Mouse (Mus musculus): Measurements from ENCODE around the gene Frmd8. TPM values are rescaled to one million over a fixed set of nuclear protein-coding genes. Genes with fewer than 3 reads are reported as not detected.

Frmd8 gene
- 10 to 100 TPM; 11.1 to 12.1 TPM for total RNA-seq (2021)
- long read RNA-seq, experiment 1, full-length matches to known transcripts = 27 of 47 reads
- long read RNA-seq, experiment 1, partial matches to known transcripts = 9 of 47 reads
- long read RNA-seq, experiment 1, other reads (novel, unspliced or antisense) = 11 of 47 reads
- long read RNA-seq, experiment 2, full-length matches to known transcripts = 18 of 29 reads
- long read RNA-seq, experiment 2, partial matches to known transcripts = 4 of 29 reads
- long read RNA-seq, experiment 2, other reads (novel, unspliced or antisense) = 7 of 29 reads

DNA sequence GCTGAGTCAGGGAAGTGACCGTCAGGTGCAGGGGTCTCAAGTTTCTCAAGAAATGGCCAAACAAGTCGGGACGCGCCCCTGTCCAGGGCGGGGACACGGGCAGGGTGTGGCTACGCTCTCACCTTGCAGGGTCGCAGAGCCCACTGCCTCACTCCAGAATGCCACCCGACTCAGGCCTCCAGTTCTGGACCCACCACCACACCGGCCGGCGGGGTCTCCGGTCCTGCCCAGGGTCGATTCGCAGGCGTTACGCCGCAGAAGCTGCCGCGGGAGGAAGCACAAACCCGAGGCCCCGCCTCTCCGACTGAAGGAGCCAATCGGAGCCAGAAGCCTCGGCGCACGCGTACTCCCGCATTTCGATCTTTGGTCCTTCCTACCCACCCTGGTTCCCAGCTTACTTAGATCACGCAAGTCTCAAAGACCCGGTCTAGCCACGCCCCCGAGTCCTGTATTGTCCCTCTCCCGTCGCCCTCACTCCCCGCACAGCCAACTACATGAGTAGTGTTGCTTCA lies at the start of gene Frmd8:
Gene Frmd8, minus strand, starts transcription at position 306 of the 512 bp plus-strand sequence.
- DNase-seq (ENCODE audit: low spot score in 2 of 2) = peak; percentile 93 to 94
- intact Hi-C loops (cut with DNase I) = no loop called here

DNA sequence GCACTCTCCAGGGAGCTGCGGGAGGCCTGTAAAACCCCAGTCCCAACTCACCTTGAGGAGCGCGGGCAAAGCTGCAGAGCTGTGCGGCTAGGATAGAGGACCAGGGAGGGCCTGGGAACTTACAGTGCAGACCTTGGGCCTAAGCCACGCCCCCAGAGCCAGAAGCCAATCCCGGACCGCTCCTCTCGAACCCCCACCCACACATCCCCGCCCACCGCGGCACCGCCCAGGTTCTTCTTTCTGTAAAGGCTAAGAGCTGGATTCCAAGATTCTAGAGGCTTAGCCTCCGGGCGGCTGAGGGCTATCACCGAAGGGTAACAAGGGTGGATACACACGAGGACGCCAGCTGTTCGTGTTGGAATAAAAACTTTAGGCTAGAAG lies 49.6 kb upstream of the Frmd8 start, which contains the start of gene Cdc42ep2:
Gene Cdc42ep2, minus strand, starts transcription at position 104 of the 381 bp plus-strand sequence.
- peak; percentile 90 to 91 for DNase-seq (ENCODE audit: low spot score in 2 of 2)
- intact Hi-C loops (cut with DNase I) = loop anchor here (2.0 to 5.0 kb wide), 2 partner anchors 32 to 93 kb away; partner anchors contain the start of gene Capn1

DNA sequence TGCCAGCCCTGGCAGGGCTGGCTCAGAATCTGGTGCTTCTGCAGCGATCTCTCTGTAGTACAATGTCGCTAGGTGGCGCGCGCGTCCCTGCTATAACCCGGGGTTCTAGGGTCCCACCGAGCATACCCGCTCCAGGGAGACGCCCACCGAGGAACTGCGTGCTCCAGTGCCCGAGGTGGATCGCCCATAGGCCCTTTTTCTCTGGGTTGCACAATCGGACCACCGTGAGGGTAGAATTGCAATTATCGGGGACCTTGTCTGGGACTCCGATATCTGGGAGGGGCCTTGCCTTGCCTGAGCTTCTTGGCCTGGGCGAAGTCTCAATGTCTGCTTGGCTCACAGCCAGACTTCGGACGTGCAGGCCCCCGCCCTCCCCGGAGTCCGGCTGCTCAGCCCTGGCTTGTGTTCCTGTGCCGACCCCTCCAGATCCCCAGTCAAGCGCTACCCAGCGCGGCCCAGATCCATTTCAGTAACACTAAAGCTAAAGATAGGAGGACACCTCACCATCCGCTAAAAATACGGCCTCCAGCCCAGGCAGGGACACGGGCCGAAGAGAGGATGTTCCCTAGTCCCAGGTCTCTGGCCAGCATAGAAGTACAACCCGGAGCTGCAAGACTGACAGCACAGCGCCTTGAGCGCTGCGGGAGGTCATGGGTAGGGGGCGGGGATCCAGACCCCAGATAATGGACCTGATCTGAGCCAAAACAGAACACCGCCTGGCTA lies 49.1 kb upstream of the Frmd8 start:
- peak; percentile 91 to 95 for DNase-seq (ENCODE audit: low spot score in 2 of 2)
- intact Hi-C loops (cut with DNase I) = loop anchor here (2.0 to 5.0 kb wide), 2 partner anchors 33 to 93 kb away; partner anchors contain the start of gene Capn1

DNA sequence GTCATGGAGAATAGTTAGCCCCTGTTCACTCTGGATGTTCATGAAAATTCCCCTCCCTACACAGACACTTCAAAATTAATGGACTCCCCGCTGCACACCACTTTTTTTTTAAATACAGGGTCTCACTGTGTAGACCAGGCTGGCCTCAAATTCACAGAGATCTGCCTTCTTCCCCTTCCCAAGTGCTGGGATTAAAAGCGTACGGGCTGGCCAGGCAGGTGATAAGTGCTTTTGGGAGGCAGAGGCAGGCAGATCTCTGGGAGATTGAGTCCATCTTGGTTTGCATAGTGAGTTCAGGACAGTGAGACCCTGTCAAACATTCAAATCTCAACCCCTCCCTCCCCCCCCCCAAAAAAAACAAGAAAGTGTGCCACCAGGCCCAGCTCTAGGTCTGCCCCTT lies 47.9 kb upstream of the Frmd8 start:
- intact Hi-C loops (cut with DNase I) = loop anchor here (5.0 kb wide), 1 partner anchor 94 kb away; the partner anchor contains the start of gene Capn1
- no peak for DNase-seq (ENCODE audit: low spot score in 2 of 2)

DNA sequence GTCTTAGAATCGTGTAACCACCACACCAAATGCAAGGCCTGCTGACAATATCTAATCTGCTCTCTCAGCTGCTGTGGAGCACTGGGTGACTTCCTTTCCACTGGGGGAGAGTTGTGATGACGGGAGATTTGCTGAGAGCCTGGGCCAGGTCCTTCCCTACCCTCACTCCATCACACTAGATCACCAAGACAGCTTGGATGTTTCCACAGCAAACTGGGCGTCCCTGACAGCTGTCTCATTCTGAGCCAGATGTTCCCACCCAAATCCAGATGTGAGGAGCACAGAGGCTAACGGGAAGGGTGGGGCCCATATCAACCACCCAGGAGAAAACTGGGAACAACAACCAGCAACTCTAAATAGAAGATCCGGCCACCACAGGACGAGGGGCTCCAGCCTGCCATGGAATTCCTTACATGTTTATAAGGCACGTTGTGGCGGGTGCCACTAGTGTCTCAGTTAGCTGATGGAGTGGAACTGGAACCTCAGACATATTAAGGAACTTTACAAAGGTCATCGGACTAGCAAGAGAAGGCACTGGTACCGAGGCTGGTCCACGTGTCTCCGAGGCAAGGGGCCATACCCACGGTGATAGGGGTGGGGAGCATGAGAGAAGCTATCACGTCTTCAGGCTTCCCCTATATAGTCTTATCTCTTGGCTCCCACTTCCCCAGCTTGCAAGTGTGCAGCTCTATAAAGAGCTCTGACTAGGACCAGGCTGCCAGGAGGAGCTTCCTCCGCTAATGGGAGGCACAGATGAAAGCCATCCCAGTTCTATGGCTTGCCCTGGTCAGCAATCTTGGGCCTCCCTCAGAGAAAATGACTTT lies 47.3 kb upstream of the Frmd8 start:
- intact Hi-C loops (cut with DNase I) = loop anchor here (5.0 kb wide), 1 partner anchor 95 kb away; the partner anchor contains the start of gene Capn1
- no peak for DNase-seq (ENCODE audit: low spot score in 2 of 2)

DNA sequence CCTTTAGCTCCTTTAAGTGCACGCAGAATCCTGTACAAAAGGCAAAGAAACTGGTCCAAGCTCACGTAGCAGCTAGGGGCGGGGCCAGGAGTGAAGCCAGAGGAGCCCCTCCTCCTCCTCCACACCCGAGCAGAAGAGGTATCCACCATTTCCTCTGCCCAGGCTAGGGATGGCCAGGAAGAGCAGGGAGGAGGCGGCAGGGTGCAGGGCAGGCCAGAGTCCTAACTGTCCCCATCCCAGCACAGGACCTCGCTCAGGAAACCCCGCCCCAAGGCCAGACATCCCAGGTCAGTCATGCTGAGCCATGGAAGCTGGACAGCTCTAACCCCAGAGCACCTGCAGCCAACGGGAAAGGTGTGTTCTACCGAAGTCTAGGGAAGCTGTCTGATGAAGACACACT lies 46.6 kb upstream of the Frmd8 start:
- intact Hi-C loops (cut with DNase I) = loop anchor here (5.0 kb wide), 1 partner anchor 96 kb away; the partner anchor contains the start of gene Capn1
- DNase-seq (ENCODE audit: low spot score in 2 of 2) = no peak

DNA sequence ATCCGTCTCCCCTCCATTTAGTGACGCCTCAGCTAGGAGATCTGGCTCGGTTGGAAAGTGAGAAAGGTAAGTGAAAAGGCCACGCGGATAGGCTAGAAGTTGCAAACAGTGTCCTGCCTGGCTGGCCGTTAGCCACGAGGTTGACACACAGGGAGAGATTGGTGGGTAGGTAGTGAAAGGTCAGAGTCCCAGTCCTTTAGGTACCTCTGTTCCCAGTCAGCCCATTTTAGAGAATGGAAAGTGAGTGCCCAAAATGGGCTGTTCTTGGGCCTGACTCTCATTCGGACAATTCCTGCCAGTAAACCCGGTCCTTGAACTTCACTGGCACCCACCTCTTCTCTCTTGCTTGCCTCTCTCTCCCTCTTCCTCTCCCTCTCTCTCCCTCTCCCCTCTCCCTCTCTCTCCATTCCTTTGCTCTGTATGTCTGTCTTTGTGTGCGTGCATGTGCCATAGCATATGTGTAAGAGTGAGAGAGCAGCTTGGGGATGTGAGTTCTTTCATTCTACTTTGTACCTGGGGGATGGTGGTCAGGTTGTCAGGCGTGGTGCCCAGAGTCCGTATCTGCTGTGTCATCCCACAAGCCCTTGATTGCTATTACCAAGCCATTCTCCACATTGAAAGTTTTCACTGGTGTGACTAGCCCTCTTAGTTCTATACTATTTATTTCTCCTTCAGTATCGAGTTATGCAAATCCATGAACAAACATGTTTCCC lies 38.1 kb upstream of the Frmd8 start, which contains the start of gene Dpf2:
Gene Dpf2, minus strand, starts transcription at position 4 of the 713 bp plus-strand sequence.
- no peak for DNase-seq (ENCODE audit: low spot score in 2 of 2)
- intact Hi-C loops (cut with DNase I) = no loop called here

DNA sequence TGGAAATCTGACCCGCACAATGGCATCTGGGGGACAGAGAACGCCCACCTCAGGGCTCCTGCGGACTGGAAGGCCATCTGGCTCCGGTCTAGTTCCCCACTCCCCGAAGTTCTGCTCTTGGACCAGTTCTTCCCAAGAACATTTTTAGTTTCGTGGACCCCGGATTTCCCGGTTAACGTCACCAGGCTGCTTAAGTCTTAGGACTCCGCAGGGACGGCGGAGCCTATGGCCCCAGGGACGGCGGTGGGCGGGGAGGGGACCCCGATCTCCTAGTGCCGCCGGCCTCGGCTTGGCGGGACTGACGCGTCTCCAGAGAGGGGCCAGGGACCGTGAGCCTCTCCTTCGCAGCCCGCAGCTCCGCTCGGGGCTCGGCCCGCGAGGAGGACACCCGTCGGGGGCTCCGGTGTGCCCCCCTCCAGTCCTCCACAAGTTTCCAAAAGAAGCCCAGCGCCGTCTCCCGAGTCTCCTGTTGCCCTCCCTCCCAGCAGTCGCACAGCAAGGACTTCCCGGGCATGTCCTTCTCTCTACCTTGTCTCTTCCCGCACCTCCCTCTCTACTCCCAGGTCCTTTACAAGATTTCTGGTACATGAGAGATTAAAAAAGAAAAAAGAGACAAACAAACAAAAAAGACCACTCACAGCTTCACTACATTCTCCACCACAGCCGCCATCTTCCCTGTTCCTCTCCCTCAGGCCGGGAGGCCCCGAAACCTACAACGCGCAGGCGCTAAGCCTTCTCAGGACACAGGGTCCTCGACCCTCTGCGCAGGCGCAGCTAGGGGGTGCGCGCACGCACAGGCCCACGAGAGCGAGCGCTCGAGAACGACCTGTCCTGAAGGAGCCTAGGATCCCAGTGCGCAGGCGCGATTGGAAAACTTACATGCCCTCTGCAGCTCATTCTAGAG lies 37.3 kb upstream of the Frmd8 start:
- DNase-seq (ENCODE audit: low spot score in 2 of 2) = peak; percentile 99 to 100
- intact Hi-C loops (cut with DNase I) = no loop called here

DNA sequence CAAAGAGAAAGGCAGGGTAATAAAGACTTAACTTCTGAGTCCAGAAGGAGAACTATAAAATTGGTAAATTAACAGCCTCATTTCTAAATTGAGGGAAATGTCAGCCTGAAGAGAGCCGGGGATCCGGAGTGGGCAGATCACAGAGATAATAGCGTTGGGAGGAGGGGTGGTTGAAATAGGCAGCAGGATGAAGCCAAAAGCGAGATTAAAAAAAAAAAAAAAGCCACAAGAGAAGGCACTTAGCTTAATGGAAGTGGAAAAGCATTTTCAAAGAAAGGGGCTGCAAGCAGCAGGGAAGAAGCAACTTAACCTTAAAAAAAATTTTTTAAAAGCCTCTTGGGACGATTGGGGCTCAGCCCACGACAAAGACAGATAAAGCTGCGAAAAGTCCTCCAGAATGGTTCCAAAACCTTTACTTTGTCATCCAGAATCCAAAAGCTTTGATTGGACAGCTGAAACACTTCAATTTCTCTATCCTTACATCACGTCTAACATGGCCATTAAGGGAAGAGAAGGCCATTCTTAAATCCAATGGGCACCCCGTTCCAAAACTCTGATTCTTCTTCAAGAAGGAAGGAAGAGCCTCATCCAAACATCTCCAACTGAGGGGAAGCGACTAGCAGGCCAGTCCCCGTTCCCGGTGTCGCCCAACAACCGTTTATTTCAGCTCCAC lies 36.5 kb upstream of the Frmd8 start:
- intact Hi-C loops (cut with DNase I) = loop anchor here (2.0 kb wide), 1 partner anchor 17 kb away; the partner anchor contains the start of gene Tigd3
- peak in 1 of 2 experiments; percentile 34 for DNase-seq (ENCODE audit: low spot score in 2 of 2)

DNA sequence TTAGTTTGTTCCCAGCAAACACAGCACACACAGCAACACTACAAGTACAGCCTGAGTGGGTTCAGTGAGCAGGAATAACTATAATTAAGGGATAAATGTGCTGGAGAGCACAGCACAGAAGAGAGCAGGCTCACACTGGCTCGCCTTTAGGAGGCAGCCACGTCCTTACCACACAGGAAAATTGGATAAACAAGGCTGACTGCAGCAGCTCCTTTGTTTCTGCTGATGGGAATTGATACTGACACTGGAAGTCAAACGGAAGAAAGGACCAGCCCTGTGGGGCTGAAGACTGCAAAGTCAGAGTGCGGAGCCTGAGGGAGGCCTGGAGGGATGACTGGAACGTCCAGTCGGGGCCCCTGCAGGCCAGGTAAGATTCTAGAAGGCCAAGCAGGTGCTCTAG lies 35.1 kb upstream of the Frmd8 start:
- intact Hi-C loops (cut with DNase I) = loop anchor here (2.0 kb wide), 1 partner anchor 15 kb away; the partner anchor contains the start of gene Tigd3
- peak in 1 of 2 experiments; percentile 23 for DNase-seq (ENCODE audit: low spot score in 2 of 2)

DNA sequence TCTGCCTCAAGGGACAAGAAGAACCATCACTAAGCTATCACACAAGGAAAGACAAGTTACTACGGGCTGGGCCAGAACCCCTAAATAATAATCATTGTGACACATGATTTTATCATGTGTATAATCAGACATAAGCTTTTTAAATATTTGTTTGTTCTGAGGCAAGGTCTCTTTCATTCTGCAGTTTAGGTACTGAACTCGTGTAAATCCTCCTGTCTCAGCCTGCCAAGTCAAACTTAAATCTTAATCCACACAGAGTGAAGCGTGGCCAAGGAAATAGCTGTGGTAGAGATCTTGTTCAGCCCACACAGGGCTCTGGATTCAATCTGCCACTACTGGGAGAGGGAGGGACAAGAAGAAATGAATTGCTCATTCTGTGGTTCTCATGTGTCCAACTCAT lies 32.2 kb upstream of the Frmd8 start:
- intact Hi-C loops (cut with DNase I) = no loop called here

DNA sequence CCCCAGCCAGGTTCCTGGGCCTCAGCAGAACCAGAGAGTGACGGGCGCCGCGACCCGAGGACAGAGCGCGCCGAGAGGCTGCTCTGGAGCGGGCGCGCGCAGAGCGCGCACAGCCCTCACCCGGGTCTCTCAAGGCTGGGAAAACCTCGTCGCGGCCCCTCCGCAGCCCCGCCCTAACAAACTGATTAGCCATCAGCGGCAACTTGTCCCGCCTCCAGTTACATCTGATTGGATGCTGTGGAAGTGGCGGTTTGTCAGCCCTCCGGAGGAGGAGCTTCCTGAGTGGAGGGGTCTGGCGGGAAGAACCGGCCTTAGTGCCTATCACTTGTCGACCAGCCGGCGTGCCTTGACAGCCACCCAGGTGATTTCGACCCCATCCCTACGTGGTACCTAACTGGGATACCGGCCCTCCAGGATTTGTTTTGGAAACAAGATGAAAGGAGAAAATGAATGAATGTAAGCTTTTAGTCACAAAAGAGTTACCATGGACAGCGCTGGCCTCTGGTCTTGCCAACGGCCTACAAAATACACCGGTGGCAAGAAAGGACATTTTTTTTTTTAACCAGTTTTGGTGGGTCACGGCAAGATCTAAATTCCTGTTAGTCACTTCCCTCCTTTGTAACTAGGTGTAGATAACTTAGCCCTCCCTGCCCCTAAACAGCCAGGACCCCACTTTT lies 19.1 kb upstream of the Frmd8 start, which contains the start of gene Tigd3:
Gene Tigd3, minus strand, starts transcription at position 148 of the 677 bp plus-strand sequence.
- DNase-seq (ENCODE audit: low spot score in 2 of 2) = peak; percentile 97 to 98
- intact Hi-C loops (cut with DNase I) = loop anchor here (2.0 kb wide), 1 partner anchor 17 kb away; no protein-coding TSS in a partner anchor

More for the DNA sequence above, 32.2 kb upstream of the Frmd8 start:
- DNase-seq (ENCODE audit: low spot score in 2 of 2) = no peak

DNA sequence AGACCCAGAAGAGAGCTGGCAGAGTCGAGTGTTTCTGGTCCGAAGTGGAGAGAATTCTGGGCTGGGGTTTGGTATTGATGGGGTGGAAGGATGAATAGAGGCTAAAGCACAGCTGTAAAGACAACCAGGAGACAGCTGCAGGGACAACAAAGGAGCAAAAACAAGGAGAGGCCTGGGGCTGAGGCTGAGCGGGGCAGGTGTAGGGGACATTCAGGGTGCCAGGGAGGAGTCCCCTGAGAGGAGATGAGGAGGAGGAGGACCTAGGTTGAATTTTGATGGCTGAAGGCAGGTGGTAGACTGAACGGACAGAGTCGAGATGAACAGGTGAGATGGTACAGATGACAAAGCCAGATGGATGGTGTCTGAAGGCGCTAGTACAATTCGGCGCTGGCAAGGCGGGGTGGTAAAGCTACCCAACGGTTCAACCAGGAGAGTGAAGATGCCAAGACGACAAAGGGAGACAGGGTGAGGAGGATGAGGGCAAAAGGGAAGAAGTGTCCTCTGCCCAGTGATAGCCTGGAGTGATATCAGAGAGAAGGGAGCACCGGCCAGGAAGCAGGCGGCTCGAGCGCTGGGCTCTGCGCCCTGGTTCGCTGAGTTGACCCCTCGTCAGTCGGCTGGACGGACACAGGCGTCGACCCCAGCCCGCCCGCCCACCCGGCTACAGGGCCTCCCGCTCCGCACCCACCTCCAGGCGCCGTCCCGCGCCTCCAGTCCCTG lies 18.4 kb upstream of the Frmd8 start:
- DNase-seq (ENCODE audit: low spot score in 2 of 2) = no peak
- intact Hi-C loops (cut with DNase I) = loop anchor here (2.0 kb wide), 1 partner anchor 17 kb away; no protein-coding TSS in a partner anchor

DNA sequence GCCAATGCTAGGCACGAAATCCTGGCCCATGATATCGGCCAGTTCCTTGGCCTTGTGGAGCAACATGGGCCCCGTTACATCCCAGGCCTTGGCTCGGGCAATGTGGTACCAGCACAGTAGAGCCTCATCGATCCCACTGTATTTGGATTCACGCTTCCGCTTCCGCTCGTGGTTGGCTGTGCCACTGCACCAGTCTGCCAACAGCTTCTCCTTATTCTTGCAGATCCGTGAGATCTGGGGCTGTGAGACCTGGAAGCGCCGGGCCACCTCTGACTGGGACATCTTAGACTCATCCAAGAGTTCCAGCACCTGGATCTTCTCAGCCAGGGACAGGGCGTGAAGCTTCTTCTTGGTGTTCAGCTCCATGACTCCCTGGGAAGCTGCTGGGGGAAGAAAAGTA lies 17.7 kb upstream of the Frmd8 start:
- intact Hi-C loops (cut with DNase I) = no loop called here
- no peak for DNase-seq (ENCODE audit: low spot score in 2 of 2)

DNA sequence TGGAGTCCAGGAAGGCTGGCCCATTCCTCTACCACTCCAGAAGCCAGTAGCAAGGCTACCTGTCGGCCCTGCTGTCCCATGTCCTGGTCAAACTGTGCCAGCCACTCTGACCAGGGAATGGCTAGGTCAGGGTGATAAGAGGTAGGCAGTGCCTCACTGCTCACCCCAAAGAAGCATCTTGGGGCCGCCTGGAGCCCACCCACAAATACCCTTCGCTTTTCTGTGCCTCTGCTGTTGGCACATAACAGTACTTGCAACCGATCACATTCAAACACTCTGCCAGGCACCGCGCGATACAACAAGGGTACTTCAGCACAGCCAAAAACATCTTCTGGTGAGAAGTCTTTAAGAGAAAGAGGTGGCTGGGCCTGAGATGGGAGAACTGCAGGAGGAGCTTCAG lies 17.2 kb upstream of the Frmd8 start:
- intact Hi-C loops (cut with DNase I) = no loop called here
- no peak for DNase-seq (ENCODE audit: low spot score in 2 of 2)

All from left cerebral cortex, postnatal 14 days (tissue).